ENCODE assay signal across 18 mouse cellular contexts in genomic region chr4:109815592-109815991, GRCm38 (mm10).
DNase-seq lines count a peak whose midpoint lies in the region; ATAC-seq lines count a peak whose summit lies in the region.
"Had no signal": no experiment of that assay in that cellular context is flagged by ENCODE, and none has a peak within 500 bp of the region (broad histone marks: within the 10 kb centered on the region; RNA-seq: fewer than 3 reads in every experiment).

No protein-coding gene starts in this region.

- no peak overlapping the region for H3K4me2 ChIP-seq in hindbrain, embryonic 16.5 days (ENCODE audit: low read length)
- H3K4me2 ChIP-seq in hindbrain, embryonic 13.5 days, result no peak overlapping the region
- H3K4me2 ChIP-seq: hindbrain, embryonic 15.5 days; limb, embryonic 15.5 days; midbrain, embryonic 15.5 days had no signal

- no peak overlapping the region for H3K27ac ChIP-seq in hindbrain, embryonic 16.5 days (ENCODE audit: low read depth, low read length)
- no peak overlapping the region for H3K27ac ChIP-seq in hindbrain, embryonic 13.5 days
- H3K27ac ChIP-seq: hindbrain, embryonic 15.5 days; limb, embryonic 15.5 days; macrophage; midbrain, embryonic 15.5 days had no signal

- WGBS in hindbrain, embryonic 16.5 days, result 75% methylated on average over 1 of the region's 1 CpGs
- 87% methylated on average over 1 of the region's 1 CpGs for WGBS in hindbrain, embryonic 13.5 days

- no peaks in the 10 kb centered on the region for H3K27me3 ChIP-seq in hindbrain, embryonic 16.5 days (replicated peaks; ENCODE audit: control insufficient read depth, insufficient read depth, low read length)
- H3K27me3 ChIP-seq in hindbrain, embryonic 13.5 days, result no peaks in the 10 kb centered on the region
- H3K27me3 ChIP-seq: hindbrain, embryonic 15.5 days; limb, embryonic 15.5 days; midbrain, embryonic 15.5 days; Patski had no signal

- H3K9ac ChIP-seq in hindbrain, embryonic 16.5 days (ENCODE audit: low read depth, low read length), result no peak overlapping the region
- no peak overlapping the region for H3K9ac ChIP-seq in hindbrain, embryonic 13.5 days
- H3K9ac ChIP-seq: hindbrain, embryonic 15.5 days; limb, embryonic 15.5 days; midbrain, embryonic 15.5 days had no signal

- no peaks in the 10 kb centered on the region for H3K9me3 ChIP-seq in hindbrain, embryonic 16.5 days (ENCODE audit: control insufficient read depth, low read length)
- no peaks in the 10 kb centered on the region for H3K9me3 ChIP-seq in hindbrain, embryonic 13.5 days
- H3K9me3 ChIP-seq: hindbrain, embryonic 15.5 days; limb, embryonic 15.5 days; midbrain, embryonic 15.5 days had no signal

- H3K4me3 ChIP-seq in hindbrain, embryonic 16.5 days (ENCODE audit: low read length), result no peak overlapping the region
- no peak overlapping the region for H3K4me3 ChIP-seq in hindbrain, embryonic 13.5 days
- H3K4me3 ChIP-seq: hindbrain, embryonic 15.5 days; limb, embryonic 15.5 days; midbrain, embryonic 15.5 days had no signal

- no peaks in the 10 kb centered on the region for H3K36me3 ChIP-seq in hindbrain, embryonic 16.5 days (ENCODE audit: control insufficient read depth, insufficient read depth, low read length)
- no peaks in the 10 kb centered on the region for H3K36me3 ChIP-seq in hindbrain, embryonic 13.5 days
- H3K36me3 ChIP-seq: hindbrain, embryonic 15.5 days; limb, embryonic 15.5 days; midbrain, embryonic 15.5 days had no signal

- DNase-seq in brain, adult 2 months (ENCODE audit: low read depth, low spot score), result peak; percentile 81
- DNase-seq in cerebellum, adult 9-10 months, result peak; percentile 82
- peak; percentile 18 for DNase-seq in retina, postnatal 1 day
- DNase-seq in thymus, postnatal 25 days, result no peak
- DNase-seq in lung, postnatal 36 days, result no peak
- DNase-seq: kidney, adult 18-20 months; kidney, postnatal 14 days; layer of hippocampus, adult 9-11 months; lung, adult 18-20 months; right cerebral cortex, postnatal 25 days; thymus, adult 2 months had no signal

- peak; percentile 63; the same call in 1 of the 2 replicates for ATAC-seq in hindbrain, embryonic 16.5 days
- no peak for ATAC-seq in hindbrain, embryonic 13.5 days (ENCODE audit: low FRiP score)
- ATAC-seq: midbrain, embryonic 15.5 days; Patski had no signal

- H3K4me1 ChIP-seq in hindbrain, embryonic 16.5 days (ENCODE audit: control insufficient read depth, insufficient read depth, low read depth, low read length), result no peaks in the 10 kb centered on the region
- no peaks in the 10 kb centered on the region for H3K4me1 ChIP-seq in hindbrain, embryonic 13.5 days (replicated peaks)
- H3K4me1 ChIP-seq: hindbrain, embryonic 15.5 days; limb, embryonic 15.5 days; midbrain, embryonic 15.5 days had no signal

Comparison
In these comparisons a context has a peak if more than half of its experiments do, and no peak if none do; other contexts are left out.
1. DNase-seq: peak in brain, adult 2 months (single experiment), cerebellum, adult 9-10 months (single experiment) and retina, postnatal 1 day (single experiment); none in thymus, postnatal 25 days (single experiment) and lung, postnatal 36 days (single experiment).